Mouse (Mus musculus): ENCODE measurements around the gene Slc22a14. TPM values are rescaled to one million over a fixed set of nuclear protein-coding genes. Genes with fewer than 3 reads are reported as not detected.
"Not testable (repeated sequence)": the region's sequence is repeated elsewhere in the genome, so short reads cannot be mapped to it uniquely, and the experiment has no call there.

Gene Slc22a14
- total RNA-seq, 2 experiments from 2014 or later, result not detected

- DNase-seq (ENCODE audit: low spot score in 2 of 2), result no peak
- intact Hi-C loops (cut with DNase I), result no loop called here
Observed at GRCm38 (mm10) chr9:119231552-119231951, 133.8 kb downstream of the Slc22a14 start.

GRCm38 (mm10) chr9:119230829-119231228 is 134.5 kb downstream of the Slc22a14 start:
- no peak for DNase-seq (ENCODE audit: low spot score in 2 of 2)
- intact Hi-C loops (cut with DNase I), result no loop called here

GRCm38 (mm10) chr9:119220249-119220648 is 145.1 kb downstream of the Slc22a14 start:
- DNase-seq (ENCODE audit: low spot score in 2 of 2), result no peak
- intact Hi-C loops (cut with DNase I), result no loop called here

GRCm38 (mm10) chr9:119219667-119220066 is 145.7 kb downstream of the Slc22a14 start:
- DNase-seq (ENCODE audit: low spot score in 2 of 2), result no peak
- intact Hi-C loops (cut with DNase I), result no loop called here

GRCm38 (mm10) chr9:119215341-119215740 is 150.0 kb downstream of the Slc22a14 start:
- intact Hi-C loops (cut with DNase I), result not testable (repeated sequence)

GRCm38 (mm10) chr9:119214601-119215000 is 150.8 kb downstream of the Slc22a14 start:
- intact Hi-C loops (cut with DNase I), result no loop called here

More at GRCm38 (mm10) chr9:119215341-119215740, 150.0 kb downstream of the Slc22a14 start:
- DNase-seq (ENCODE audit: low spot score in 2 of 2), result not testable (repeated sequence)

GRCm38 (mm10) chr9:119212996-119213395 is 152.4 kb downstream of the Slc22a14 start:
- no peak for DNase-seq (ENCODE audit: low spot score in 2 of 2)
- intact Hi-C loops (cut with DNase I), result no loop called here

More at GRCm38 (mm10) chr9:119214601-119215000, 150.8 kb downstream of the Slc22a14 start:
- DNase-seq (ENCODE audit: low spot score in 2 of 2), result no peak

- no peak for DNase-seq (ENCODE audit: low spot score in 2 of 2)
- intact Hi-C loops (cut with DNase I), result no loop called here
Observed at GRCm38 (mm10) chr9:119208998-119209397, 156.4 kb downstream of the Slc22a14 start, which contains the start of gene Slc22a13. Gene Slc22a13, minus strand, starts transcription at chr9:119209098.

GRCm38 (mm10) chr9:119207113-119207512 is 158.2 kb downstream of the Slc22a14 start:
- no peak for DNase-seq (ENCODE audit: low spot score in 2 of 2)
- intact Hi-C loops (cut with DNase I), result no loop called here

- DNase-seq (ENCODE audit: low spot score in 2 of 2), result no peak
- intact Hi-C loops (cut with DNase I), result no loop called here
Observed at GRCm38 (mm10) chr9:119206666-119207065, 158.7 kb downstream of the Slc22a14 start.

- no peak for DNase-seq (ENCODE audit: low spot score in 2 of 2)
- intact Hi-C loops (cut with DNase I), result no loop called here
Observed at GRCm38 (mm10) chr9:119205756-119206155, 159.6 kb downstream of the Slc22a14 start.

GRCm38 (mm10) chr9:119203617-119204016 is 161.7 kb downstream of the Slc22a14 start:
- no peak for DNase-seq (ENCODE audit: low spot score in 2 of 2)
- intact Hi-C loops (cut with DNase I), result no loop called here

GRCm38 (mm10) chr9:119201653-119202052 is 163.7 kb downstream of the Slc22a14 start:
- no peak for DNase-seq (ENCODE audit: low spot score in 2 of 2)
- intact Hi-C loops (cut with DNase I), result no loop called here

- intact Hi-C loops (cut with DNase I), result no loop called here
- DNase-seq (ENCODE audit: low spot score in 2 of 2), result no peak
Observed at GRCm38 (mm10) chr9:119199151-119199861, 166.0 kb downstream of the Slc22a14 start.

GRCm38 (mm10) chr9:119192202-119192990 is 173.0 kb downstream of the Slc22a14 start:
- DNase-seq (ENCODE audit: low spot score in 2 of 2), result peak; percentile 7 to 23
- intact Hi-C loops (cut with DNase I), result no loop called here

GRCm38 (mm10) chr9:119181241-119181728 is 184.1 kb downstream of the Slc22a14 start:
- DNase-seq (ENCODE audit: low spot score in 2 of 2), result no peak
- intact Hi-C loops (cut with DNase I), result no loop called here

GRCm38 (mm10) chr9:119179292-119179691 is 186.1 kb downstream of the Slc22a14 start:
- intact Hi-C loops (cut with DNase I), result no loop called here
- no peak for DNase-seq (ENCODE audit: low spot score in 2 of 2)

GRCm38 (mm10) chr9:119167608-119168007 is 197.7 kb downstream of the Slc22a14 start:
- intact Hi-C loops (cut with DNase I), result no loop called here
- DNase-seq (ENCODE audit: low spot score in 2 of 2), result no peak

GRCm38 (mm10) chr9:119165548-119165947 is 199.8 kb downstream of the Slc22a14 start:
- intact Hi-C loops (cut with DNase I), result no loop called here
- no peak for DNase-seq (ENCODE audit: low spot score in 2 of 2)

- no peak for DNase-seq (ENCODE audit: low spot score in 2 of 2)
- intact Hi-C loops (cut with DNase I), result no loop called here
Observed at GRCm38 (mm10) chr9:119164743-119165142, 200.6 kb downstream of the Slc22a14 start.

- intact Hi-C loops (cut with DNase I), result no loop called here
- no peak for DNase-seq (ENCODE audit: low spot score in 2 of 2)
Observed at GRCm38 (mm10) chr9:119160689-119161088, 204.7 kb downstream of the Slc22a14 start.

Measured in left cerebral cortex, postnatal 25 days (tissue).